Mouse (Mus musculus): ENCODE results near the gene Ube2d3.

DNA sequence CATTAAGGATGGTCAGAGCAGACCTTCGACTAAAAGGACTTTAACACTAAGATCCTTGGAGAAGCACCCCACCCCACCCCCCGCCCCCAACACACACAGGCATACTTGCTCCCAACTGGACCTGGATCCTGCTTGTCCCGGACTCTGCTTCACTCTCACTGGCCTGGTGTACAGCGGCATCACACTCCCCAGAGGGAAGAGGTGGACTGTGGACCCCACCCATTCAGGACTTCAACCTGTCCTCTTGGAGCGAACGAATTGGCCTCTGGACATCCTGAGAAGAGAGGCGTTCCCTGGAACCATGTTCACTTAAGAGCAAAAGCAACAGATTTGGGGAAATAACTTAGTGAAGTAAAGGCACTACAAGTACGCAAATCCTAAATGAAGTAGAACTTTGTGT, 37.1 kb downstream of the Ube2d3 start:
- TF ChIP-seq CTCF (IDR thresholded peaks at IDR 0.05; ENCODE audit: control insufficient read depth, insufficient read depth, insufficient read length) = no peak
- TF ChIP-seq MYOD1 (IDR thresholded peaks at IDR 0.05; ENCODE audit: control insufficient read depth, insufficient read length, low read depth) = no peak
- TF ChIP-seq FOSL1 (IDR thresholded peaks at IDR 0.05; ENCODE audit: insufficient read depth, low read length, poor library complexity, severe bottlenecking) = no peak

Measured in C2C12 (cell line).